Mouse (Mus musculus) testis, adult 2 months (tissue): ENCODE results near the gene Ift57. TPM values are rescaled to one million over a fixed set of nuclear protein-coding genes. Genes with fewer than 3 reads are reported as not detected.

ENCODE experiments used
- H3K27ac ChIP-seq: fragments of 200-500 bp; 2 replicates; pipeline ENCODE4 v1.5.1; 2012; ENCODE audit warnings: low read depth, low read length; ENCODE audit not compliant: control insufficient read depth, insufficient read depth
- H3K27me3 ChIP-seq: fragments of 200-500 bp; 2 replicates; pipeline ENCODE4 v1.6.1; 2012; ENCODE audit warnings: mild to moderate bottlenecking, low read length, moderate library complexity; ENCODE audit not compliant: control insufficient read depth, insufficient read depth
- H3K36me3 ChIP-seq: fragments of 200-500 bp; 2 replicates; pipeline ENCODE4 v1.6.1; 2012; ENCODE audit warnings: mild to moderate bottlenecking, low read length; ENCODE audit not compliant: control insufficient read depth, insufficient read depth
- H3K4me1 ChIP-seq: fragments of 200-500 bp; 2 replicates; pipeline ENCODE4 v1.6.1; 2012; ENCODE audit warnings: low read length; ENCODE audit not compliant: control insufficient read depth, insufficient read depth
- H3K4me3 ChIP-seq: fragments of 200-500 bp; 2 replicates; pipeline ENCODE4 v1.5.1; 2012; ENCODE audit warnings: low read depth, mild to moderate bottlenecking, low read length, moderate library complexity, mixed read lengths; ENCODE audit not compliant: control insufficient read depth
- CTCF ChIP-seq: fragments of 200-500 bp; IDR thresholded peaks from 2 replicates; pipeline ENCODE4 v1.5.1; 2012; ENCODE audit warnings: low read depth, mild to moderate bottlenecking, inconsistent platforms, low read length, moderate library complexity; ENCODE audit not compliant: control insufficient read depth, insufficient read depth, insufficient replicate concordance
- POLR2A ChIP-seq: fragments of 200-500 bp; IDR thresholded peaks from 2 replicates; pipeline ENCODE4 v1.6.1; 2012; ENCODE audit warnings: low read depth, mild to moderate bottlenecking, inconsistent platforms, low read length, moderate library complexity; ENCODE audit not compliant: control insufficient read depth
- polyA plus RNA-seq: library from polyadenylated mRNA; depleted of rRNA; stranded (reverse); fragments of >200 nt; gene quantifications from 2 replicates; pipeline ENCODE4 v1.2.3, GENCODE M21; 2012

The Ift57 gene
- polyA plus RNA-seq, 1 experiment, result 26.4 TPM

DNA sequence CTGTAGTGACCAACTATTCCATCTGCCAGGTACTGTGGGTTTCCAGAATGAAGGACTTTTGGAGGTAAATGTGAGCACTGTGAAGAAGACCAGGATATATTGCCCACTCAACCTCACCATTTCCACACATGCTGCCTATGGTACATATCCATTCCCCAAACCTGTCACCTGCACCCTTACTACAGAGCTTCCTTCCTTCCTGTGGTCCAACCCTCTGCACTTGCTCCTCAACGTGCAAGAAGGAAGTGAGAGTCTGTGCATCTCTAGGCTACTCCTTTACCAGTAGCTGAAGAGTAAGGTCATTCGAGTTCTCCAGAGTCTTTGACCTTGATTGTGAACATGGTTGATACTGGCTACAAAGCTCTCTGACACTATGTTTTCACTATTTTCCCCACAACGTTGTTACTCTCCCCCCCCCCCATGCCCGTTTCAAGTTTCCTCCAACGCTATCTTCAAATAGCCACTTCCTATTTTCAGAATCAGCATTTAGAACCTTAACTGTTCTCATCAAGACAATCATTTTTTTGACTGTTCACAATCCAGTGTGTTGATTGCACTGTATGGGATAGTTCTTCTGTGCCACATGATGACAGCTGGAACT lies 82.6 kb downstream of the Ift57 start:
- no peak overlapping the region for H3K27ac ChIP-seq
- H3K36me3 ChIP-seq, result no peaks in the 10 kb centered on the region
- no peaks in the 10 kb centered on the region for H3K4me1 ChIP-seq
- no peak overlapping the region for H3K4me3 ChIP-seq
- H3K27me3 ChIP-seq, result no peaks in the 10 kb centered on the region
- no peak for TF ChIP-seq CTCF
- TF ChIP-seq POLR2A, result no peak

DNA sequence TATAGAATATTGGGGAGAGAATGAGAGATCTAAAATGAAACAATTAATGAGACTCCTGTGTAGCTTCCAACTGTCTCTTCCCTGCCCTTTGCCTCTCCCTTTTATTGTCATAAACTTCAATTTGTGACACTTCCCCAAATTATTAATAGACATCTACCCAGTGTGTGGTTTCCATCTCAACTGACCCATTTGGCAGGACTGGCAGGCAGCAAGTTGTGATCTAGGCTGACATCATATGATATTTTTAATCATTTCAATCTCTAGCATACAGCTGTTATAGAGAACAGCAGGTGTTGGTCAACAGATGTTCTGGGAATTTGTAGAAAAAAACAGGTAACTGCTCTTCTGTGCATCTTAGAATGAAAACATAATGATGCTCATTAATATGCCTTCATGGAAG lies 84.3 kb downstream of the Ift57 start:
- Histone ChIP-seq H3K36me3 (no peaks in the 10 kb centered on the region), H3K27me3 (no peaks in the 10 kb centered on the region), H3K4me1 (no peaks in the 10 kb centered on the region), H3K27ac (no peak overlapping the region), H3K4me3 (no peak overlapping the region)
- TF ChIP-seq POLR2A, result no peak
- TF ChIP-seq CTCF, result no peak

GRCm38 (mm10) chr16:49786116-49786515 lies 87.1 kb downstream of the Ift57 start:
- H3K27ac ChIP-seq, result no peak overlapping the region
- no peaks in the 10 kb centered on the region for H3K36me3 ChIP-seq
- H3K4me1 ChIP-seq, result no peaks in the 10 kb centered on the region
- no peak for TF ChIP-seq CTCF
- no peak for TF ChIP-seq POLR2A
- no peaks in the 10 kb centered on the region for H3K27me3 ChIP-seq
- H3K4me3 ChIP-seq, result no peak overlapping the region

DNA sequence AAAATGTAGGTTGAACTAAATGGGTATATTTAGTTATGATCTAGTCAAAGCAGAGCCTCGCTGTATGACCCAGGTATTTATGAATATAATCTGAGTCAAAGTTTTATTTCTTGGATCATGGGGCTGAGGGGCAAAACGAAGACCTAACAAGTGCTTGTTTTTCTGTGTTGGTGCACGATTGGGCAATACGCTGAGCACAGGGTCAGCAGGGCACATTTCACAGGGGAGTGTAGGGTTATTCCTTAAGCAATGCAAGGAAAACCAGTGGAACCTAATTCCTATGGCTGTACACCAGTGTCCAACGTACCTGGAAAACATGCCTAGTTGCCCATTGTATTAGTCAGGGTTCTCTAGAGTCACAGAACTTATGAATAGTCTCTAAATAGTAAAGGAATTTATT lies 88.7 kb downstream of the Ift57 start:
- H3K36me3 ChIP-seq, result no peaks in the 10 kb centered on the region
- no peaks in the 10 kb centered on the region for H3K4me1 ChIP-seq
- H3K27me3 ChIP-seq, result no peaks in the 10 kb centered on the region
- no peak overlapping the region for H3K4me3 ChIP-seq
- TF ChIP-seq CTCF, result no peak
- H3K27ac ChIP-seq, result no peak overlapping the region

GRCm38 (mm10) chr16:49790575-49791465 lies 91.8 kb downstream of the Ift57 start:
- no peaks in the 10 kb centered on the region for H3K27me3 ChIP-seq
- no peaks in the 10 kb centered on the region for H3K4me1 ChIP-seq
- no peak overlapping the region for H3K4me3 ChIP-seq
- H3K27ac ChIP-seq, result no peak overlapping the region
- TF ChIP-seq POLR2A (no peak), CTCF (no peak)
- H3K36me3 ChIP-seq, result no peaks in the 10 kb centered on the region

GRCm38 (mm10) chr16:49792446-49792878 lies 93.4 kb downstream of the Ift57 start:
- Histone ChIP-seq H3K36me3 (no peaks in the 10 kb centered on the region), H3K27me3 (no peaks in the 10 kb centered on the region), H3K27ac (no peak overlapping the region), H3K4me3 (no peak overlapping the region), H3K4me1 (no peaks in the 10 kb centered on the region)
- TF ChIP-seq CTCF, result no peak
- no peak for TF ChIP-seq POLR2A

DNA sequence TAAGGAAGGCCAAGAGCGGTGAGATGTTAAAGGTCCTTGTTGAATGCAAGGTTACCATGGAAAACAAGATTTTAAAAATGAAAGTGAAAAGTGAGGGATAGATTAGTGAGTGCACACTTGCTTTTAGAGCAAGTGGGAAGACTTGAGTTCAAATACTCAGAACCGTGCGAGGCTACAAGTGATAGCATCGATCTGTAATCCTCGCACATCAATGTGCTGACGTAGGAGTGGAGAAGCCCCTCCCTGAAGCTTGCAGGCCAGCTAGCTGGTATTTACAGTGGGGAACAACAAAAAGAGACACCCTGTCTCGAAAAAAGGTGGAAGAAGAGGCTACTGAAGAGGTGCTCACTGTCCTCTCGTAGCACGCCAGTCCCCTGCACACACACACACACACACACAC lies 94.6 kb downstream of the Ift57 start:
- Histone ChIP-seq H3K36me3 (no peaks in the 10 kb centered on the region), H3K27me3 (no peaks in the 10 kb centered on the region), H3K27ac (no peak overlapping the region), H3K4me3 (no peak overlapping the region), H3K4me1 (no peaks in the 10 kb centered on the region)
- TF ChIP-seq CTCF, result no peak
